Mouse (Mus musculus): ENCODE results near the gene Cldn3. TPM values are rescaled to one million over a fixed set of nuclear protein-coding genes. Genes with fewer than 3 reads are reported as not detected.

Cldn3 gene
- polyA plus RNA-seq, 1 experiment from 2014 or later, result 2.9 TPM

- no peak overlapping the region for H3K27ac ChIP-seq (replicated peaks)
- no peaks in the 10 kb centered on the region; the same call in 1 of the 2 replicates for H3K27me3 ChIP-seq (ENCODE audit: low read depth, poor library complexity, severe bottlenecking)
- H3K36me3 ChIP-seq, result no peaks in the 10 kb centered on the region
- no peaks in the 10 kb centered on the region for H3K9me3 ChIP-seq (replicated peaks)
- no peak for DNase-seq (ENCODE audit: low spot score)
- no peak overlapping the region for H3K4me3 ChIP-seq
- no peaks in the 10 kb centered on the region for H3K4me1 ChIP-seq
Observed at GRCm38 (mm10) chr5:134973081-134973480, 12.9 kb upstream of the Cldn3 start.

- Histone ChIP-seq H3K4me3 (no peak overlapping the region), H3K4me1 (no peaks in the 10 kb centered on the region), H3K36me3 (no peaks in the 10 kb centered on the region), H3K27me3 (ENCODE audit: low read depth, poor library complexity, severe bottlenecking) (no peaks in the 10 kb centered on the region; the same call in 1 of the 2 replicates), H3K9me3 (replicated peaks) (no peaks in the 10 kb centered on the region), H3K27ac (replicated peaks) (no peak overlapping the region)
- WGBS, result 93% methylated on average over 7 of the region's 7 CpGs
- no peak for DNase-seq (ENCODE audit: low spot score)
Observed at GRCm38 (mm10) chr5:134973526-134973925, 12.5 kb upstream of the Cldn3 start.

- Histone ChIP-seq H3K27ac (replicated peaks) (no peak overlapping the region), H3K4me3 (no peak overlapping the region), H3K9me3 (replicated peaks) (no peaks in the 10 kb centered on the region), H3K27me3 (ENCODE audit: low read depth, poor library complexity, severe bottlenecking) (no peaks in the 10 kb centered on the region; the same call in 1 of the 2 replicates), H3K4me1 (no peaks in the 10 kb centered on the region), H3K36me3 (no peaks in the 10 kb centered on the region)
- WGBS, result 64% methylated on average over 7 of the region's 7 CpGs
- no peak for DNase-seq (ENCODE audit: low spot score)
Observed at GRCm38 (mm10) chr5:134974294-134974693, 11.7 kb upstream of the Cldn3 start.

- Histone ChIP-seq H3K36me3 (no peaks in the 10 kb centered on the region), H3K9me3 (replicated peaks) (no peaks in the 10 kb centered on the region), H3K4me1 (no peaks in the 10 kb centered on the region), H3K27me3 (ENCODE audit: low read depth, poor library complexity, severe bottlenecking) (no peaks in the 10 kb centered on the region), H3K27ac (replicated peaks) (no peak overlapping the region), H3K4me3 (no peak overlapping the region)
- WGBS, result 72% methylated on average over 2 of the region's 2 CpGs
- no peak for DNase-seq (ENCODE audit: low spot score)
Observed at GRCm38 (mm10) chr5:134974921-134975320, 11.1 kb upstream of the Cldn3 start.

GRCm38 (mm10) chr5:134976164-134976563 lies 9.8 kb upstream of the Cldn3 start:
- Histone ChIP-seq H3K4me1 (no peaks in the 10 kb centered on the region), H3K9me3 (replicated peaks) (no peaks in the 10 kb centered on the region), H3K27me3 (ENCODE audit: low read depth, poor library complexity, severe bottlenecking) (no peaks in the 10 kb centered on the region), H3K4me3 (no peak overlapping the region), H3K27ac (replicated peaks) (no peak overlapping the region), H3K36me3 (no peaks in the 10 kb centered on the region)
- DNase-seq (ENCODE audit: low spot score), result no peak
- WGBS, result 94% methylated on average over 2 of the region's 2 CpGs

- DNase-seq (ENCODE audit: low spot score), result no peak
- Histone ChIP-seq H3K9me3 (replicated peaks) (no peaks in the 10 kb centered on the region), H3K27me3 (ENCODE audit: low read depth, poor library complexity, severe bottlenecking) (no peaks in the 10 kb centered on the region), H3K36me3 (no peaks in the 10 kb centered on the region), H3K4me3 (no peak overlapping the region), H3K4me1 (no peaks in the 10 kb centered on the region), H3K27ac (replicated peaks) (no peak overlapping the region)
- WGBS, result 88% methylated on average over 14 of the region's 14 CpGs
Observed at GRCm38 (mm10) chr5:134976577-134977250, 9.3 kb upstream of the Cldn3 start.

GRCm38 (mm10) chr5:134977837-134978236 lies 8.2 kb upstream of the Cldn3 start:
- H3K27ac ChIP-seq (replicated peaks), result no peak overlapping the region
- H3K4me3 ChIP-seq, result no peak overlapping the region
- no peaks in the 10 kb centered on the region for H3K27me3 ChIP-seq (ENCODE audit: low read depth, poor library complexity, severe bottlenecking)
- no peaks in the 10 kb centered on the region for H3K36me3 ChIP-seq
- H3K9me3 ChIP-seq (replicated peaks), result no peaks in the 10 kb centered on the region
- no peaks in the 10 kb centered on the region for H3K4me1 ChIP-seq
- 78% methylated on average over 4 of the region's 4 CpGs for WGBS
- no peak for DNase-seq (ENCODE audit: low spot score)

- Histone ChIP-seq H3K27me3 (ENCODE audit: low read depth, poor library complexity, severe bottlenecking) (peaks cover 26% of the 10 kb centered on the region), H3K27ac (replicated peaks) (no peak overlapping the region), H3K9me3 (replicated peaks) (no peaks in the 10 kb centered on the region), H3K4me1 (peaks cover 27% of the 10 kb centered on the region), H3K36me3 (no peaks in the 10 kb centered on the region), H3K4me3 (no peak overlapping the region)
- DNase-seq (ENCODE audit: low spot score), result no peak
- 69% methylated on average over 10 of the region's 10 CpGs for WGBS
Observed at GRCm38 (mm10) chr5:134981149-134981548, 4.9 kb upstream of the Cldn3 start.

- WGBS, result 76% methylated on average over 1 of the region's 1 CpGs
- peaks cover 39% of the 10 kb centered on the region for H3K4me1 ChIP-seq
- no peak for DNase-seq (ENCODE audit: low spot score)
- H3K9me3 ChIP-seq (replicated peaks), result no peaks in the 10 kb centered on the region
- H3K4me3 ChIP-seq, result no peak overlapping the region
- H3K27me3 ChIP-seq (ENCODE audit: low read depth, poor library complexity, severe bottlenecking), result peaks cover 45% of the 10 kb centered on the region
- no peaks in the 10 kb centered on the region for H3K36me3 ChIP-seq
- no peak overlapping the region for H3K27ac ChIP-seq (replicated peaks)
Observed at GRCm38 (mm10) chr5:134983111-134983510, 2.9 kb upstream of the Cldn3 start.

GRCm38 (mm10) chr5:134983771-134984170 lies 2.2 kb upstream of the Cldn3 start:
- 11% methylated on average over 3 of the region's 3 CpGs for WGBS
- DNase-seq (ENCODE audit: low spot score), result no peak
- H3K4me1 ChIP-seq, result peaks cover 39% of the 10 kb centered on the region

GRCm38 (mm10) chr5:134986298-134987268 lies 569 bp downstream of the Cldn3 start:
- WGBS, result 4% methylated on average over 79 of the region's 79 CpGs
- Histone ChIP-seq H3K36me3 (no peaks in the 10 kb centered on the region), H3K4me1 (peaks cover 39% of the 10 kb centered on the region), H3K27ac (replicated peaks) (peak overlapping the region; percentile 34; the same call in 1 of the 2 replicates), H3K27me3 (ENCODE audit: low read depth, poor library complexity, severe bottlenecking) (peaks cover 71% of the 10 kb centered on the region), H3K4me3 (peak overlapping the region; percentile 42), H3K9me3 (replicated peaks) (no peaks in the 10 kb centered on the region)
- peak; percentile 51 for DNase-seq (ENCODE audit: low spot score)

More at GRCm38 (mm10) chr5:134983771-134984170, 2.2 kb upstream of the Cldn3 start:
- H3K27ac ChIP-seq (replicated peaks), result peak overlapping the region; percentile 65; the same call in 1 of the 2 replicates
- H3K9me3 ChIP-seq (replicated peaks), result no peaks in the 10 kb centered on the region
- no peaks in the 10 kb centered on the region for H3K36me3 ChIP-seq
- H3K4me3 ChIP-seq, result no peak overlapping the region
- H3K27me3 ChIP-seq (ENCODE audit: low read depth, poor library complexity, severe bottlenecking), result peaks cover 52% of the 10 kb centered on the region

GRCm38 (mm10) chr5:134989166-134989565 lies 3.2 kb downstream of the Cldn3 start:
- no peak overlapping the region for H3K4me3 ChIP-seq
- H3K9me3 ChIP-seq (replicated peaks), result no peaks in the 10 kb centered on the region
- H3K36me3 ChIP-seq, result no peaks in the 10 kb centered on the region
- no peak for DNase-seq (ENCODE audit: low spot score)
- H3K27ac ChIP-seq (replicated peaks), result no peak overlapping the region
- H3K27me3 ChIP-seq (ENCODE audit: low read depth, poor library complexity, severe bottlenecking), result peaks cover 65% of the 10 kb centered on the region
- WGBS, result 82% methylated on average over 11 of the region's 11 CpGs
- peaks cover 32% of the 10 kb centered on the region for H3K4me1 ChIP-seq

- H3K9me3 ChIP-seq (replicated peaks), result no peaks in the 10 kb centered on the region
- no peak for DNase-seq (ENCODE audit: low spot score)
- no peaks in the 10 kb centered on the region for H3K36me3 ChIP-seq
- H3K27ac ChIP-seq (replicated peaks), result no peak overlapping the region
- H3K4me1 ChIP-seq, result peaks cover 26% of the 10 kb centered on the region
- H3K27me3 ChIP-seq (ENCODE audit: low read depth, poor library complexity, severe bottlenecking), result peaks cover 60% of the 10 kb centered on the region
- H3K4me3 ChIP-seq, result no peak overlapping the region
- 78% methylated on average over 6 of the region's 6 CpGs for WGBS
Observed at GRCm38 (mm10) chr5:134989741-134990140, 3.7 kb downstream of the Cldn3 start.
